Mouse (Mus musculus): ENCODE data around the gene Fktn. TPM values are rescaled to one million over a fixed set of nuclear protein-coding genes. Genes with fewer than 3 reads are reported as not detected.
"Not testable (repeated sequence)": the region's sequence is repeated elsewhere in the genome, so short reads cannot be mapped to it uniquely, and the experiment has no call there.

Gene Fktn
- polyA plus RNA-seq, 1 experiment from 2014 or later: 19.3 TPM

DNA sequence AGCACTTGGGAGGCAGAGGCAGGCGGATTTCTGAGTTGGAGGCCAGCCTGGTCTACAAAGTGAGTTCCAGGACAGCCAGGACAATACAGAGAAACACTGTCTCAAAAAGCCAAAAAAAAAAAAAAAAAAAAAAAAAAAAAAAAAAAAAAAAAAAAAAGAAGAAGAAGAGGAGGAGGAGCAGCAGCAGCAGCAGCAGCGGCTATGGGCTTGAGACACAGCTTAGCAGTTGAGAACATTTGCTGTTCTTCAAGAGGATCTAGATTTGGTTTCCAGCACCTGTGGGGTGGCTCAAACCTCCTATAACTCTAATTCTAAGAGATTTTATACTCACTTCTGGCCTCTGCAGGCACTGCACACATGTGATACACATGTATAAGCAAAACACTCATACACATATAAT lies 12.3 kb downstream of the Fktn start:
- H3K36me3 ChIP-seq (ENCODE audit: poor library complexity, severe bottlenecking): peaks cover 43% of the 10 kb centered on the region
- WGBS: 85% methylated on average over 2 of the region's 2 CpGs

DNA sequence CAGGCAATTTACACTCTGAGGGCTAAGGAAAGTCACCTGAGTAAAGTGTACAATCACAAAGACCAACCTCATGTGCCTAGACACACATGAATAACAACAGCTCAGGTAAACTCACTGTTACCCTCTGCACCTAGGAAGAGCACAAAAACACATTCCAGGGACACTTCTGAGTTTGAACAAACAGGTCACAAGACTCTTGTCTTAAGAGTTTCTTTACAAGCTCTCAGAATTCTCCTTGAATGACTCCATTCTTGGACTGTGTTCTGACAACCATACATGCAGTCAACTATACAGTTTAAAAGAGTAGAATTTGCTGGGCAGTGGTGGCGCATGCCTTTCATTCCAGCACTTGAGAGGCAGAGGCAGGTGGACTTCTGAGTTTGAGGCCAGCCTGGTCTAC lies 14.3 kb downstream of the Fktn start:
- Histone ChIP-seq H3K9me3 (replicated peaks) (no peaks in the 10 kb centered on the region), H3K27me3 (no peaks in the 10 kb centered on the region), H3K9ac (no peak overlapping the region), H3K36me3 (ENCODE audit: poor library complexity, severe bottlenecking) (peaks cover 50% of the 10 kb centered on the region), H3K4me1 (no peaks in the 10 kb centered on the region), H3K27ac (no peak overlapping the region), H3K4me3 (no peak overlapping the region), H3K4me2 (no peak overlapping the region)
- 92% methylated on average over 1 of the region's 1 CpGs for WGBS
- ATAC-seq: no peak

More for the DNA sequence above, 12.3 kb downstream of the Fktn start:
- not testable (repeated sequence) for H3K9ac ChIP-seq; H3K27ac ChIP-seq; H3K4me2 ChIP-seq; H3K27me3 ChIP-seq; H3K9me3 ChIP-seq (replicated peaks); ATAC-seq; H3K4me3 ChIP-seq
- H3K4me1 ChIP-seq: peaks cover 10% of the 10 kb centered on the region; the same call in 1 of the 2 replicates

DNA sequence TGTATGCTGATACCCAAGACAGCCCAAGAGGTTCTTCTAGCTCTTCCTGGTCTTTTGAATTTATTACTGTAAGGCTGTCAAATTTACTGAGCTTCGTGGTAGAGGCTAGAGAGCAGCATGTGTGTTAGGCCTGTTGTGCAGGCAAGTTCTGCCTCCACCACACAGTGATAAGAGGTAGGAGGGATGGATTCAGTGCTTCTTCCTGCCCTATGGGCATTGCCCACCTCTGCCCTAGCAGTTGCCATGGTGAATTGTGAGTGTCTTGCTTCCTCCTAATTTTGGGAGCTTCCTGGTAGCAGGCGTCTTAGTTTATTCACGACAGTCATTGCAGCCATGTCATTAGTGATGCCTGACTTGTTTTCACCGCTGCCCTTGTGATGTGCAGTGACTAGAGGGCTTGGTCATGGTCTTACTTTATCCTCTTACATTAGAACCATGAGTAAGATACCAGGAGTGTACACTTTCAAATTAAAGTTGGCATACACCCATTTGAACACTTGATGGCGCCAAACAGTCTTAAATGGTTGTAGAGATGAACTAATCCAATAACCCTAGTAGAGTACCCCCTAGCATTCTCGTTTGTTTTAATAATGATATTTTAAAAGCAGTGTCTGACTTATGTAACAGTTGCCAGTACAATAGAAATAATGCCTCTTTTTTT lies 25.3 kb downstream of the Fktn start:
- peaks cover 54% of the 10 kb centered on the region for H3K36me3 ChIP-seq (ENCODE audit: poor library complexity, severe bottlenecking)
- ATAC-seq: peak; percentile 48; the same call in 1 of the 2 replicates

DNA sequence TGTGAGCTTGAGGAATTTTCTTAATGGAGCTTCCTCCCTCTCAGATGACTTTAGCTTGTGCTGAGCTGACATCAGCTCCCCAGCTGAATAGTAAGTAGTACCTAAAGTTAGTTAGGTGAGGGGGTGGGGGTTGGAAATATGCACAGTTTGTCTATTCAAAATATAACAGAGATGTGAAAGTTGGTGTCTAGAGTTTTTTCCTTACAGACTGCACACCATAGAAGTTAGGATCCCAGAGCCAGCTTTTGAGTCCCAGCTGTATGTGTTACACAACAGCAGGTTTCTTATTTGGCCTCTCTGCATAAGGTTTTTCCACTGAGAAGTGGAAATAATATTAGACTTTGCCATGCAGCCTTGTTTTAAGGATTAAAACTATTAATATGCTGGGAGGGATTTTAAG lies 36.0 kb downstream of the Fktn start:
- no peak for ATAC-seq

More for the DNA sequence above, 25.3 kb downstream of the Fktn start:
- whole genome bisulfite sequencing: 34% methylated on average over 6 of the region's 6 CpGs
- no peak overlapping the region for H3K4me3 ChIP-seq
- H3K4me2 ChIP-seq: no peak overlapping the region
- no peak overlapping the region for H3K9ac ChIP-seq
- H3K9me3 ChIP-seq (replicated peaks): no peaks in the 10 kb centered on the region
- no peak overlapping the region for H3K27ac ChIP-seq
- H3K27me3 ChIP-seq: no peaks in the 10 kb centered on the region
- no peaks in the 10 kb centered on the region for H3K4me1 ChIP-seq

DNA sequence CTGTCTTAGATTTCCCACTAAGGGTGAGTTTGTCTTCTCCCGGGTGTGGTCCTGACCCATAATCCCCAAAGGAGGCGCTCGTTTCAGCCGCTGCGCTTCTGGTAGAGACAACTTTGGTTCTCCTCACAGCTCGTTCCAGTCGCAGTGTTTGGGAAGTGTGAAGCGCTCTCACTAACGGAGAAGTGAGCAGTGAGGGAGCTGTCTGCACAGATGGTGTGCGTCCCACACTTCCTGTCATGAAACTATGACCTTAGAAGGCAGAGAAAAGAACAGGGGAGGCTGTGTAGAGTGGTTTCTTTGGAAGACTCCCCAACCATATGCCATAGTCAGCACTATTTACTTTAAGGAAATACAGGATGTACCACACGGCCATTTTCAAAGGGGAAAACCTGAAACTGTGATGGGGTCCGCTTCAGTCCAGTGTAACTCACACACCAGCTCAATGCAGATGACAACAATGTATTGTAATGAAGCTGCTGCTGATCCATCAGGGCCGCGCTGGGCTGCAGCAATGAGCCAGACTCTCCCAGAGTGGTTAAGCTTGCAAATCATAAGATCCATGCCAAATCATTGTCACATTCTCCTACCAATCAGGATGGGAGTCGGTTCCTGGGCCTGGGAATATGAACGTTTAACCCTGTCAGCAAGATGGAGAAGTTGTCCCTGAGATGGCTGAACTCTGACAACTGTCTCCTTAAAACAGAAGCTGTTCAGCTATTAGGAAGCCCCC lies 36.8 kb downstream of the Fktn start:
- Histone ChIP-seq H3K9ac (no peak overlapping the region), H3K4me3 (no peak overlapping the region), H3K36me3 (ENCODE audit: poor library complexity, severe bottlenecking) (peaks cover 39% of the 10 kb centered on the region), H3K27ac (no peak overlapping the region), H3K4me2 (no peak overlapping the region), H3K4me1 (peaks cover 8% of the 10 kb centered on the region; the same call in 1 of the 2 replicates), H3K9me3 (replicated peaks) (no peaks in the 10 kb centered on the region), H3K27me3 (no peaks in the 10 kb centered on the region)
- 70% methylated on average over 16 of the region's 16 CpGs for WGBS
- peak; percentile 77 for ATAC-seq

More for the DNA sequence above, 36.0 kb downstream of the Fktn start:
- no peak overlapping the region for H3K27ac ChIP-seq
- no peak overlapping the region for H3K9ac ChIP-seq
- H3K4me2 ChIP-seq: no peak overlapping the region
- H3K4me1 ChIP-seq: peaks cover 8% of the 10 kb centered on the region; the same call in 1 of the 2 replicates
- H3K27me3 ChIP-seq: no peaks in the 10 kb centered on the region
- H3K9me3 ChIP-seq (replicated peaks): no peaks in the 10 kb centered on the region
- peaks cover 32% of the 10 kb centered on the region for H3K36me3 ChIP-seq (ENCODE audit: poor library complexity, severe bottlenecking)
- no peak overlapping the region for H3K4me3 ChIP-seq

DNA sequence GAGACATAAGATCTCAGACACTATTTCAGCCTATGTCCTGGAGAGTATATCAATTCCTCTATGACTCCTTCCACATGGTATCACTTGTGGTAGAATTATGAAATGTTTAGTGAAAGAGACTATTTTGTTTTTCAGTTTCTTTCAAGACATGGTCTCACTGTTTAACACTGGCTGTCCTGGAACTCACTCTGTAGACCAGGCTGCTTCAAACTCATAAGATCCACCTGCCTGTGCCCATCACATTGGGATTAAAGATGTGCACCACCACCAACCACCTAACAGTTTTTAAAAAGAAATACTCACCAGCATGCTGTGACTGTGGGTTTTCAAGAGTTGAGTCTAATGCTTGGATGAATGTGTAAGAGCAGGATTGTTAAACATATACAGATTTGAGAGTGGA lies 43.2 kb downstream of the Fktn start:
- no peak overlapping the region for H3K4me2 ChIP-seq
- H3K27me3 ChIP-seq: no peaks in the 10 kb centered on the region
- no peak overlapping the region for H3K27ac ChIP-seq
- no peaks in the 10 kb centered on the region for H3K9me3 ChIP-seq (replicated peaks)
- peaks cover 11% of the 10 kb centered on the region for H3K4me1 ChIP-seq
- H3K4me3 ChIP-seq: no peak overlapping the region
- no peak overlapping the region for H3K9ac ChIP-seq
- ATAC-seq: no peak
- peaks cover 35% of the 10 kb centered on the region for H3K36me3 ChIP-seq (ENCODE audit: poor library complexity, severe bottlenecking)

DNA sequence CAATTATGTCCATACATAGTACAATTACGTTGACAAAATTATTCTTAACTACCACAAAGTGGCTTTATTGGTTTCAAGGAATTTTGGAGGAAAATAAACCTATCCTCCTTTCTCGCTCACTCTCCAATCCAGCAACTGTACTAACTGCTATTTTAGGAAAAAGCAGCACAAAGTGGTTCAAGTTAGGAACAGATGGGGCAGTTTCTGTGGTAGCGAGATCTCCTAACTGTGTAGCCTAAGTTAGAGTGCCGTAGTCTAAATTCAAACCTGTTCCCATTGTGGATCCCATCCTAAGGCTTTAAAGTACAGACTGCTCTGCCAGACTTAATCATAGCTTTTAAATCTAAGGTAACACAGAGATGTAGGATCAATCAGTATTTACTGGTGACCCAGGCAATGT lies 45.0 kb downstream of the Fktn start:
- no peaks in the 10 kb centered on the region for H3K27me3 ChIP-seq
- WGBS: 73% methylated on average over 4 of the region's 4 CpGs
- H3K27ac ChIP-seq: no peak overlapping the region
- H3K4me1 ChIP-seq: peaks cover 11% of the 10 kb centered on the region
- no peaks in the 10 kb centered on the region for H3K9me3 ChIP-seq (replicated peaks)
- H3K9ac ChIP-seq: no peak overlapping the region
- H3K36me3 ChIP-seq (ENCODE audit: poor library complexity, severe bottlenecking): peaks cover 46% of the 10 kb centered on the region
- no peak for ATAC-seq
- no peak overlapping the region for H3K4me2 ChIP-seq
- H3K4me3 ChIP-seq: no peak overlapping the region

DNA sequence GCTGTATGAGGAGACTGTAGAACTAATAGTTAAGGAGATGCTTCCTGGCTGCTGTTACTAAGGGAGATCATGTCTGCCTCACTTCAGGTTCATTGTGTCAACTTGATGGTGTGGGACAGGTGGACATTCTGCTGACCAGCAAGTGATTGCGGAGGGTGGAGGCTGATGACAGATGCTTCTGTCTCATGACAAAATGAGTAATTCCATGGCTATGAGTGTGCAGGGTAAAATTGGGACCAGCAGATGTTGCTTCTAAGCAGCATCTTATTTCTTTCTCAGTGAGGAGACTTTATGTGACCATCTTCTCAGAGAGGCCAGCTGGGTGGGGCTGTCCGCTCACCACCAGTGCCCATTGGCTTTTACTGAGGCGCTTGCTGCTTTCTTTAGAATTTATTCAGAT lies 45.9 kb downstream of the Fktn start:
- Histone ChIP-seq H3K4me2 (no peak overlapping the region), H3K4me3 (no peak overlapping the region), H3K9ac (no peak overlapping the region), H3K4me1 (peaks cover 11% of the 10 kb centered on the region), H3K27ac (no peak overlapping the region), H3K27me3 (no peaks in the 10 kb centered on the region), H3K9me3 (replicated peaks) (no peaks in the 10 kb centered on the region), H3K36me3 (ENCODE audit: poor library complexity, severe bottlenecking) (peaks cover 49% of the 10 kb centered on the region)
- ATAC-seq: no peak
- WGBS: 95% methylated on average over 3 of the region's 3 CpGs

DNA sequence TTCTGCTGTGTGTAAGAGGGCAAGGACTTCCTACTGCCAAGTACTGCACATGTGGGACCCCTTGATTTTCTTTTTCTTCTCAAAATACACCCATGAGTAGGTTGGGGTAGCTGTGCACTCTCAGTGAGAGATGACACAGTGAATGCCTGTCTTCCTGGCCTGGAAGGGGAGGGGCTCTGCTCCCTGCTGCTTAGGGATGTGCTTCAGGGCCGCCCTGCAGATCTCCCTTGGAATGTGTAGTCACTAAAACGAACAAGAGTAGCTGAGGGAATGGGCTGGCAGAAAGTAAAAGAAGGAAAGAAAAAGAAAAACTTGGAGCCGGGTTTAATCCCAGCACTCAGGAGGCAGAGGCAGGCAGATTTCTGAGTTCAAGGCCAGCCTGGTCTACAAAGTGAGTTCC lies 48.7 kb downstream of the Fktn start:
- Histone ChIP-seq H3K9ac (no peak overlapping the region), H3K27me3 (no peaks in the 10 kb centered on the region), H3K27ac (no peak overlapping the region), H3K4me3 (no peak overlapping the region), H3K4me2 (no peak overlapping the region), H3K9me3 (replicated peaks) (no peaks in the 10 kb centered on the region), H3K4me1 (peaks cover 11% of the 10 kb centered on the region), H3K36me3 (ENCODE audit: poor library complexity, severe bottlenecking) (peaks cover 45% of the 10 kb centered on the region)
- no peak for ATAC-seq
- WGBS: 60% methylated on average over 3 of the region's 3 CpGs

DNA sequence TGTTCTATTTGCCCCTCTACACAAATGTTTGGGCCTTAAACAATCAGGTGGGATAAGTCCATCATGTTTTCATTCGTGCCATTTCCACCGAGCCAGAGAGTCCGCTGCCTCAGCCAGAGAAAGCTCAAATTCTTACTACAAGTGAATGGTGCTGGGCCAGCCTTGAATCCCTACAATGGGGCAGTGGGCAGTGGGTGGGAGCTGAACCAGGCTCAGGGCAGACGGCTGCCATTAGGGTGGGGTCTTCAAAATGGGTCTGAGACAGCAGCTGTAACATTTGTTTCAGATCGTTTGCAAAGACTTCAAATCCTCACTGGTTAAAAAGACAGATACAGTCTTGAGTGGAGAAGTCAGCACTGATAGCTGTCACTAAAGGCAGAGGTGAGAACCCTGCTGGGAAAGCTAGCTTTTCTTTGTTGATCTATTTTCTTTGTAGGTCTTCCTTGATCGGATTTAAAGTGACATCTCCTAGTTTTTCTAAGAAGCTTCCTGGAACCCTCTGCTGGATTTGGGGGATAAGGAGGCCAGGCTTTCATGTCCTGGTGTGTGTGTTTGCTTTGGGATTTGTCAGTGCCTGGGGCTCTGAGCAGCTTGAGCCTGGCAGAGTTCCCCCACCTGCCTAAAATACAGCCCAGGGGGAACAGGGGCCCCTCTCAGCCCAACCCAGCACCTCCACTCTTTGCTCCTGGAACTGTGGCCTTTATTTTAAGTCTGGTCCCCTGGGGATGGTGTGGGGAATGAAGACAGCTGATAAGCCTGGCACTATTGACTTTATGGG lies 57.3 kb downstream of the Fktn start:
- Histone ChIP-seq H3K9me3 (replicated peaks) (no peaks in the 10 kb centered on the region), H3K4me1 (0 out of 2 replicates have a peak, but pooled peaks cover 3% of the 10 kb centered on the region), H3K27ac (no peak overlapping the region; the same call in 1 of the 2 replicates), H3K27me3 (peaks cover 10% of the 10 kb centered on the region), H3K4me3 (no peak overlapping the region), H3K36me3 (ENCODE audit: poor library complexity, severe bottlenecking) (peaks cover 8% of the 10 kb centered on the region; the same call in 1 of the 2 replicates), H3K9ac (no peak overlapping the region), H3K4me2 (no peak overlapping the region)
- 14% methylated on average over 6 of the region's 6 CpGs for WGBS
- no peak for ATAC-seq

DNA sequence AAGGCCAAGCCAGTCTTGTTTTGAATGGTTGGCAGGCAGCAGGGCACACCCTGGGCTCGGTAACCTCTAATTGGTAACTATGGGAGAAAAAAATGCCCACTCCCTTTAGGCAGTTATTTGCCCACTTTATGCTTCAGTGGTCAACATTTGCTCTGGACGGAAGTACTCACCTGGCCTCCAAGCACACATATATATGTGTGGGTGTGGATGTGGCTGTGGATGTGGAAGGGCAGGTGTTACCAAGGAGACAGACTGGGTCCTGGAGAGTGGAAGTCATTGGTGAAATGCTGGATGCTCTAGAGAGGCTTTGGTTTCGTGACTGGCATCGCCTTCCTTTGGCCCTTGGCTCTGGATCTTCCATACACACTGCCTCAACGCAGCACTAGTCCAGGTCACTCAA lies 58.2 kb downstream of the Fktn start:
- peaks cover 19% of the 10 kb centered on the region for H3K27me3 ChIP-seq
- WGBS: 61% methylated on average over 5 of the region's 5 CpGs
- H3K4me2 ChIP-seq: no peak overlapping the region
- H3K9me3 ChIP-seq (replicated peaks): no peaks in the 10 kb centered on the region
- H3K27ac ChIP-seq: no peak overlapping the region
- ATAC-seq: no peak
- no peak overlapping the region for H3K4me3 ChIP-seq
- 0 out of 2 replicates have a peak, but pooled peaks cover 3% of the 10 kb centered on the region for H3K4me1 ChIP-seq
- H3K36me3 ChIP-seq (ENCODE audit: poor library complexity, severe bottlenecking): peaks cover 4% of the 10 kb centered on the region; the same call in 1 of the 2 replicates
- no peak overlapping the region for H3K9ac ChIP-seq

DNA sequence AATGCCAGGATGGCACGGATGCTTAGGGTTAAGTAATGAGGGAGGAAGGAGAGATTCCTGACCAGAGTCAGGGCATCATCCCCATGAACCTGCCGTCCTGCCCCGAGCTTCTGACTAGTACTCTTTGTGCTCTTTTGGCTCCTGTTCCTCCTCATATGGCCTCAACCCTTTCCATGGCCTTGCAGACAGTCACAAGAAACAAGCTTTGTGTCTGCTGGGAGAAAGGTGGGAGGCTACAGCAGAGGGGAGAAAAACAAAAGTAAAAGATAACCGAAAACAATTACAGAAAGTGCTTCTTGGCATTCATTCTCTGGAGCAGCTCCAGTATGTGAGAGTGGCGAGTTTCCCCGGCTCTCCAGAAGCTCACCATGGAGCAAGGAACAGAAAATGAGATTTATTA lies 60.1 kb downstream of the Fktn start:
- H3K9me3 ChIP-seq (replicated peaks): no peaks in the 10 kb centered on the region
- H3K9ac ChIP-seq: no peak overlapping the region
- 39% methylated on average over 6 of the region's 6 CpGs for WGBS

More for the DNA sequence above, 60.1 kb downstream of the Fktn start:
- Histone ChIP-seq H3K4me2 (no peak overlapping the region), H3K4me3 (no peak overlapping the region), H3K36me3 (ENCODE audit: poor library complexity, severe bottlenecking) (no peaks in the 10 kb centered on the region), H3K4me1 (peaks cover 3% of the 10 kb centered on the region; the same call in 1 of the 2 replicates), H3K27me3 (peaks cover 37% of the 10 kb centered on the region), H3K27ac (no peak overlapping the region)
- no peak for ATAC-seq
